Comparison of ENCODE assay signal across 30 mouse cellular contexts in genomic region chr10:67474336-67474735, GRCm38 (mm10).
DNase-seq lines count a peak whose midpoint lies in the region; ATAC-seq and TF ChIP-seq lines count a peak whose summit lies in the region.
"Had no signal": no experiment of that assay in that cellular context is flagged by ENCODE, and none has a peak within 500 bp of the region (broad histone marks: within the 10 kb centered on the region; RNA-seq: fewer than 3 reads in every experiment).

No protein-coding gene starts in this region.

- no peak overlapping the region for H3K4me2 ChIP-seq in kidney, embryonic 16.5 days (replicated peaks; ENCODE audit: low read depth, low read length)
- no peak overlapping the region for H3K4me2 ChIP-seq in forebrain, postnatal 0 days (ENCODE audit: low read depth)
- H3K4me2 ChIP-seq: embryonic facial prominence, embryonic 15.5 days; forebrain, embryonic 12.5 days; heart, embryonic 11.5 days; hindbrain, embryonic 12.5 days; limb, embryonic 12.5 days; liver, embryonic 11.5 days; midbrain, embryonic 12.5 days had no signal

- H3K27ac ChIP-seq in kidney, adult 2 months (ENCODE audit: insufficient read depth, low read depth, low read length) = no peak overlapping the region
- H3K27ac ChIP-seq in kidney, embryonic 16.5 days (ENCODE audit: low read length) = no peak overlapping the region
- H3K27ac ChIP-seq in forebrain, postnatal 0 days (ENCODE audit: low read depth, low read length) = no peak overlapping the region
- H3K27ac ChIP-seq: embryonic facial prominence, embryonic 10.5 days; embryonic facial prominence, embryonic 15.5 days; forebrain, embryonic 12.5 days; hindbrain, embryonic 12.5 days; hindbrain, postnatal 0 days; limb, embryonic 12.5 days; midbrain, embryonic 12.5 days had no signal

- WGBS in kidney, adult 2 months = 57% methylated on average over 2 of the region's 2 CpGs
- 66% methylated on average over 2 of the region's 2 CpGs for WGBS in kidney, embryonic 16.5 days
- WGBS in forebrain, postnatal 0 days = 70% methylated on average over 2 of the region's 2 CpGs

- ATAC-seq in kidney, embryonic 16.5 days (ENCODE audit: low FRiP score, low TSS enrichment) = no peak
- no peak for ATAC-seq in forebrain, postnatal 0 days
- ATAC-seq: hindbrain, postnatal 0 days; intestine, embryonic 16.5 days; lung, postnatal 0 days had no signal

- no peaks in the 10 kb centered on the region for H3K9me3 ChIP-seq in kidney, embryonic 16.5 days (ENCODE audit: low read length)
- H3K9me3 ChIP-seq in forebrain, postnatal 0 days (ENCODE audit: low read length) = no peaks in the 10 kb centered on the region
- H3K9me3 ChIP-seq: embryonic facial prominence, embryonic 10.5 days; embryonic facial prominence, embryonic 15.5 days; forebrain, embryonic 12.5 days; hindbrain, embryonic 12.5 days; limb, embryonic 12.5 days; megakaryocyte, embryonic 14.5 days; midbrain, embryonic 12.5 days had no signal

- DNase-seq in kidney, adult 2 months = peak; percentile 44
- DNase-seq in 3T3-L1 (ENCODE audit: low read depth, low spot score) = peak; percentile 51
- DNase-seq in brain, adult 2 months (ENCODE audit: low read depth, low spot score) = peak; percentile 15
- peak; percentile 38 to 45 for DNase-seq in kidney, postnatal 25 days
- DNase-seq in yolk sac, embryonic 10.5 days (ENCODE audit: low spot score) = no peak
- no peak for DNase-seq in forebrain, postnatal 0 days
- DNase-seq: adrenal gland, adult 2 months; adrenal gland, postnatal 36 days; cerebellum, adult 8-10 months; cerebellum, postnatal 25 days; gastrocnemius, postnatal 25 days; heart, adult 11 months; heart, postnatal 36 days; lung, postnatal 4 days; retina, postnatal 1 day; right cerebral cortex, postnatal 14 days; thymus, postnatal 14 days had no signal

- H3K4me3 ChIP-seq in kidney, adult 2 months (ENCODE audit: insufficient read depth, low read depth, low read length) = no peak overlapping the region
- H3K4me3 ChIP-seq in kidney, embryonic 16.5 days (ENCODE audit: low read length) = no peak overlapping the region
- no peak overlapping the region for H3K4me3 ChIP-seq in forebrain, postnatal 0 days (ENCODE audit: low read depth, low read length)
- H3K4me3 ChIP-seq: embryonic facial prominence, embryonic 10.5 days; embryonic facial prominence, embryonic 15.5 days; forebrain, embryonic 12.5 days; hindbrain, embryonic 12.5 days; limb, embryonic 12.5 days; megakaryocyte, embryonic 14.5 days; midbrain, embryonic 12.5 days had no signal

- no peaks in the 10 kb centered on the region for H3K27me3 ChIP-seq in kidney, adult 2 months (replicated peaks; ENCODE audit: control insufficient read depth, insufficient read depth, low read length)
- H3K27me3 ChIP-seq in kidney, embryonic 16.5 days (ENCODE audit: insufficient read depth, low read length) = no peaks in the 10 kb centered on the region
- H3K27me3 ChIP-seq in forebrain, postnatal 0 days (ENCODE audit: insufficient read depth, low read length) = no peaks in the 10 kb centered on the region
- H3K27me3 ChIP-seq: embryonic facial prominence, embryonic 15.5 days; forebrain, embryonic 12.5 days; hindbrain, embryonic 12.5 days; limb, embryonic 12.5 days; megakaryocyte, embryonic 14.5 days; midbrain, embryonic 12.5 days had no signal

- H3K9ac ChIP-seq in kidney, embryonic 16.5 days (replicated peaks; ENCODE audit: low read length) = no peak overlapping the region
- no peak overlapping the region for H3K9ac ChIP-seq in forebrain, postnatal 0 days
- H3K9ac ChIP-seq: embryonic facial prominence, embryonic 15.5 days; forebrain, embryonic 12.5 days; hindbrain, embryonic 12.5 days; limb, embryonic 12.5 days; midbrain, embryonic 12.5 days had no signal

- H3K36me3 ChIP-seq in kidney, adult 2 months (ENCODE audit: control insufficient read depth, insufficient read depth, low read length) = no peaks in the 10 kb centered on the region
- no peaks in the 10 kb centered on the region for H3K36me3 ChIP-seq in kidney, embryonic 16.5 days (ENCODE audit: insufficient read depth, low read length)
- no peaks in the 10 kb centered on the region for H3K36me3 ChIP-seq in forebrain, postnatal 0 days (ENCODE audit: insufficient read depth)
- H3K36me3 ChIP-seq: embryonic facial prominence, embryonic 10.5 days; embryonic facial prominence, embryonic 15.5 days; forebrain, embryonic 12.5 days; hindbrain, embryonic 12.5 days; limb, embryonic 12.5 days; midbrain, embryonic 12.5 days had no signal

- H3K4me1 ChIP-seq in kidney, adult 2 months (ENCODE audit: control insufficient read depth, insufficient read depth, low read length) = no peaks in the 10 kb centered on the region
- no peaks in the 10 kb centered on the region for H3K4me1 ChIP-seq in kidney, embryonic 16.5 days (ENCODE audit: insufficient read depth, low read length)
- no peaks in the 10 kb centered on the region for H3K4me1 ChIP-seq in forebrain, postnatal 0 days (ENCODE audit: insufficient read depth)
- H3K4me1 ChIP-seq: embryonic facial prominence, embryonic 10.5 days; embryonic facial prominence, embryonic 15.5 days; forebrain, embryonic 12.5 days; hindbrain, embryonic 12.5 days; limb, embryonic 12.5 days; megakaryocyte, embryonic 14.5 days; midbrain, embryonic 12.5 days had no signal

- TF ChIP-seq CTCF in kidney, adult 2 months (conservative IDR thresholded peaks at IDR 0.05; ENCODE audit: insufficient read depth, insufficient read length, low read depth, low read length) = no peak
- no peak for TF ChIP-seq CTCF in forebrain, postnatal 0 days (IDR thresholded peaks at IDR 0.05; ENCODE audit: low read depth)

- TF ChIP-seq POLR2A in kidney, adult 2 months (IDR thresholded peaks at IDR 0.05; ENCODE audit: low read depth, low read length) = no peak

Comparison
In these comparisons a context has a peak if more than half of its experiments do, and no peak if none do; other contexts are left out.
1. DNase-seq: peak in kidney, adult 2 months (single experiment), 3T3-L1 (single experiment), brain, adult 2 months (single experiment) and kidney, postnatal 25 days (2 of 2); none in yolk sac, embryonic 10.5 days (single experiment) and forebrain, postnatal 0 days (single experiment).